Mouse (Mus musculus) cerebellum, postnatal 4 days (tissue): ENCODE measurements around the gene Nos1.

Experiments used
- DNase-seq, 2 experiments: peaks; one replicate each; pipeline ENCODE4 v3.0.0; 2022; ENCODE audit warnings: low spot score in 2 of 2, mixed read lengths in 1 of 2

The Nos1 gene

GRCm38 (mm10) chr5:117997434-117997970 is 216.7 kb downstream of the Nos1 start:
- no peak for DNase-seq

DNA sequence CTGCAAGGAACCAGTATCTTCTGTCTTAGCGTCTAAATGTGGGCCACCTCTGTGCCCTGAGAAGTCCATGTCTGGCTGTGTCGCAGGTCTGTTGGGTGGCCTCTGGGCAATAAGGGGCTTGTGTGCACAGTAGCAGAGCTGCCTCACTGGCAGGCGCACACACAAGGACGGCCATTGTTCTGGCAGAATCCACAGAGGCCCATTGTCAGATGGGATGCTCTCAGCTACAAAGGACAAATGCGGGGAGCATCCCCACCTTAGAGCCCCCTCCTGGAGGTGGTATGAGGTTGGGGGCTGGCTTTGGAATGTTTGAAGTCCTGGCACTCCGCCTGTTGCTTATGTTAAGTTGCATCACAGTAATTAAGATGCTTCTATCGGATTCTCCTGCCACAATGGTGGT is 218.2 kb downstream of the Nos1 start:
- DNase-seq: no peak

- DNase-seq: no peak
Observed at GRCm38 (mm10) chr5:117999584-117999983, 218.8 kb downstream of the Nos1 start.

DNA sequence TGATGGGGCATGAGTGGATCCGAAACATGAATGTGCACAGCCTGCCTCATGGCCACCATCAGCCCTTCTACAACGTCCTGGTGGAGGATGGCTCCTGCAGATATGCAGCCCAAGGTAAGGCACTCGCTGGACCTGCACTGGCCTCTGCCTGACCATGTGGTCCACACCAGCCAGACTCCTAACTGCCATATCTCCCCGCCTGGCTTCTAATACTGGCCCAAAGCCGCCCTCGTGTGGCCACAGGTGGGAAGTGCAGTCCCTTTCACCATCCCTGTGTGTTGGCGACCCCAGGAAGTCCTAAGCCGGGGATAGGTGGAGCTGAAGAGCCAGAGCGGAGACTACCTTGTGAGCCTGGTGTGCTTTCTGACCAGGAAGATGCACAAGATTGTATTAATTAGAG is 221.2 kb downstream of the Nos1 start:
- peak; percentile 71 to 82 for DNase-seq

GRCm38 (mm10) chr5:118004619-118005018 is 223.8 kb downstream of the Nos1 start:
- DNase-seq: peak; percentile 49 to 64

GRCm38 (mm10) chr5:118005728-118006127 is 224.9 kb downstream of the Nos1 start:
- DNase-seq: no peak

DNA sequence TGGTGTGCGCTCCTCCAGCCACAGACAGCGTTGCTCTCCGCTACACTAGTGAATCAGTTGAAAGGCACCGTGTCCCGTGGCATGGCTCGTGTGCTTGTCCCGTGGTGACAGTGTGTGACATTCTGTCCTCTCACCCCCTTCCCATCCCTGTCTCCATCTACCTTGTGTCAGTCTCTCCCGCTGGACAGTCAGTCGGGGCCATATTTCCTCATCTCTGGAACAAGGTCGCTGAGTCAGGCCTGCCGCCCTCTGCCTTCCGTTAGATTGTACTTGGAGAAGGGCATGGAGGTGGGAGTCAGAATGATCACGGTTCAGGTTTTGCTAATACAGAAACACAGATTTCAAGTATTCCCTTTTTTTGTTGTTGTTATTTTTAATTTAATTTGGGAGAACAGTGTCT is 227.5 kb downstream of the Nos1 start:
- DNase-seq: no peak
